Comparison of ENCODE assay signal across 23 mouse cellular contexts in the genomic region with DNA sequence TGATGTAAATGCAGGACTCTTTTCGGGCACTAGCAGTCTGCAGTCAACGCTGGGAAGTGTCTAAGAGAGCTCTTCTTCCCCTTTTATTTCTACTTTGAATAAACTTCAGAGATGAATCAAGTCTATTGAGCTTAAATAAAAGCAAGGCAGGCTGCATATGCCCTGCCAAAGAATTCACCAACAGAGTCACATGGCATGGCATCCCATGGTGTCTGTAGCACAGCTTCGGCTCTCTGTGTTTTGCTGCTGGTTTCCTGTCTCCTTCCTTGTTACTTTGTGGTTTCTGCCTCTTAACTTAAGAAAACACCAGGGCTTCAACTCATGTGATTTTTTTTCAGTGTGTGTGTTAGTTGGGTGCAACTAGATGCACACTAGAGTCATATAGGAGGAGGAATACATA.
DNase-seq lines count a peak whose midpoint lies in the region; ATAC-seq lines count a peak whose summit lies in the region.
"Had no signal": no experiment of that assay in that cellular context is flagged by ENCODE, and none has a peak within 500 bp of the region (broad histone marks: within the 10 kb centered on the region; RNA-seq: fewer than 3 reads in every experiment).

No protein-coding gene starts in this region.

- H3K36me3 ChIP-seq in heart, embryonic 12.5 days: no peaks in the 10 kb centered on the region
- H3K36me3 ChIP-seq: embryonic facial prominence, embryonic 15.5 days; forebrain, embryonic 10.5 days; limb, embryonic 15.5 days; neural tube, embryonic 12.5 days had no signal

- H3K9ac ChIP-seq in heart, embryonic 12.5 days: no peak overlapping the region
- H3K9ac ChIP-seq: embryonic facial prominence, embryonic 15.5 days; forebrain, postnatal 0 days; limb, embryonic 15.5 days; neural tube, embryonic 12.5 days had no signal

- no peak overlapping the region for H3K27ac ChIP-seq in heart, embryonic 12.5 days (ENCODE audit: poor library complexity, severe bottlenecking)
- H3K27ac ChIP-seq: embryonic facial prominence, embryonic 15.5 days; forebrain, embryonic 10.5 days; gastrocnemius, adult 2 months; limb, embryonic 15.5 days; neural tube, embryonic 12.5 days had no signal

- no peak overlapping the region for H3K4me3 ChIP-seq in heart, embryonic 12.5 days
- H3K4me3 ChIP-seq: embryonic facial prominence, embryonic 15.5 days; forebrain, embryonic 10.5 days; gastrocnemius, adult 2 months; limb, embryonic 15.5 days; neural tube, embryonic 12.5 days had no signal

- 84% methylated on average over 3 of the region's 3 CpGs for WGBS in heart, embryonic 12.5 days

- no peak overlapping the region for H3K4me2 ChIP-seq in heart, embryonic 12.5 days
- H3K4me2 ChIP-seq: embryonic facial prominence, embryonic 15.5 days; limb, embryonic 15.5 days; neural tube, embryonic 12.5 days had no signal

- no peaks in the 10 kb centered on the region for H3K9me3 ChIP-seq in heart, embryonic 12.5 days (replicated peaks)
- H3K9me3 ChIP-seq: embryonic facial prominence, embryonic 15.5 days; forebrain, embryonic 10.5 days; limb, embryonic 15.5 days; neural tube, embryonic 12.5 days had no signal

- peak; percentile 51 for DNase-seq in heart, adult 11 months
- peak; percentile 69 for DNase-seq in CD4-positive helper T cell, adult 2 months (ENCODE audit: low read depth, low spot score)
- peak; percentile 5 for DNase-seq in thymus, postnatal 0 days (ENCODE audit: low spot score)
- DNase-seq in lung, postnatal 36 days: no peak
- DNase-seq in retina, embryonic 14.5 days (ENCODE audit: low spot score): no peak
- DNase-seq: adrenal gland, postnatal 14 days; cerebellum, adult 11-12 months; cerebellum, postnatal 14 days; forebrain, postnatal 0 days; gastrocnemius, adult 2 months; heart, adult 18-20 months; heart, postnatal 36 days; kidney, adult 18-20 months; kidney, postnatal 10 days; layer of hippocampus, postnatal 36 days; lung, postnatal 10 days had no signal

- no peaks in the 10 kb centered on the region for H3K4me1 ChIP-seq in heart, embryonic 12.5 days (replicated peaks)
- H3K4me1 ChIP-seq: embryonic facial prominence, embryonic 15.5 days; forebrain, embryonic 10.5 days; limb, embryonic 15.5 days; neural tube, embryonic 12.5 days had no signal

- no peak for ATAC-seq in heart, embryonic 12.5 days (ENCODE audit: insufficient number of reproducible peaks, low FRiP score)
- peak; percentile 11; the same call in 1 of the 2 replicates for ATAC-seq in megakaryocyte, adult 5-6 weeks (ENCODE audit: poor library complexity, severe bottlenecking)
- ATAC-seq in erythroid progenitor cell, adult 5-6 weeks (replicated peaks; ENCODE audit: low FRiP score, poor library complexity, severe bottlenecking): no peak
- ATAC-seq: forebrain, postnatal 0 days had no signal

- no peaks in the 10 kb centered on the region for H3K27me3 ChIP-seq in heart, embryonic 12.5 days (replicated peaks)
- H3K27me3 ChIP-seq: embryonic facial prominence, embryonic 15.5 days; limb, embryonic 15.5 days; neural tube, embryonic 12.5 days had no signal

Comparison
In these comparisons a context has a peak if more than half of its experiments do, and no peak if none do; other contexts are left out.
1. DNase-seq: peak in heart, adult 11 months (single experiment), CD4-positive helper T cell, adult 2 months (single experiment) and thymus, postnatal 0 days (single experiment); none in lung, postnatal 36 days (single experiment) and retina, embryonic 14.5 days (single experiment).